Mouse (Mus musculus) liver, embryonic 12.5 days (tissue): ENCODE results near the gene Tex44. TPM values are rescaled to one million over a fixed set of nuclear protein-coding genes. Genes with fewer than 3 reads are reported as not detected.

ENCODE experiments used
- ATAC-seq: fragments of 200-750 bp; cut with Nextera tagmentation; 2 replicates; pipeline ENCODE4 v1.8.0; 2017; ENCODE audit warnings: moderate number of reproducible peaks, mild to moderate bottlenecking, moderate library complexity
- H3K27ac ChIP-seq: fragments of 300-500 bp; sonication (generic); 2 replicates; pipeline ENCODE4 v1.5.1; 2016; ENCODE audit warnings: mild to moderate bottlenecking
- H3K27me3 ChIP-seq: fragments of 300-500 bp; sonication (generic); replicated peaks from 2 replicates; pipeline ENCODE4 v1.6.1; 2016; ENCODE audit warnings: mild to moderate bottlenecking, moderate library complexity
- H3K36me3 ChIP-seq: fragments of 300-500 bp; sonication (generic); 2 replicates; pipeline ENCODE4 v1.6.1; 2016; ENCODE audit warnings: mild to moderate bottlenecking, moderate library complexity
- H3K4me1 ChIP-seq: fragments of 300-500 bp; sonication (generic); 2 replicates; pipeline ENCODE4 v1.6.1; 2016
- H3K4me2 ChIP-seq: fragments of 300-500 bp; sonication (generic); 2 replicates; pipeline ENCODE4 v1.6.1; 2016; ENCODE audit warnings: mild to moderate bottlenecking, moderate library complexity
- H3K4me3 ChIP-seq: fragments of 300-500 bp; sonication (generic); 2 replicates; pipeline ENCODE4 v1.5.1; 2016; ENCODE audit warnings: mild to moderate bottlenecking, moderate library complexity
- H3K9ac ChIP-seq: fragments of 300-500 bp; sonication (generic); 2 replicates; pipeline ENCODE4 v1.6.1; 2016; ENCODE audit warnings: mild to moderate bottlenecking, moderate library complexity
- H3K9me3 ChIP-seq: fragments of 300-500 bp; sonication (generic); replicated peaks from 2 replicates; pipeline ENCODE4 v1.6.1; 2016; ENCODE audit warnings: mild to moderate bottlenecking, moderate library complexity
- WGBS: fragments of 180-500 bp; shearing (Covaris S2); methylation state at CpG from one replicate; pipeline ENCODE4 v1.1.7; 2016; ENCODE audit not compliant: insufficient replicate concordance; 5-methylcytosine and 5-hydroxymethylcytosine counted together
- polyA plus RNA-seq: library from polyadenylated mRNA; unstranded; fragments of >200 nt; fragmentation: Nextera tagmentation; extraction: Ambion mirVana; gene quantifications from 2 replicates; pipeline ENCODE4 v1.2.1, GENCODE M21; 2016

The Tex44 gene
- polyA plus RNA-seq, 1 experiment from 2014 or later, result not detected

- ATAC-seq, result no peak
- no peaks in the 10 kb centered on the region for H3K9me3 ChIP-seq
- H3K4me3 ChIP-seq, result no peak overlapping the region
- H3K36me3 ChIP-seq, result no peaks in the 10 kb centered on the region
- H3K27me3 ChIP-seq, result no peaks in the 10 kb centered on the region; the same call in 1 of the 2 replicates
- WGBS, result 23% methylated on average over 8 of the region's 8 CpGs
- no peak overlapping the region for H3K27ac ChIP-seq
- H3K9ac ChIP-seq, result no peak overlapping the region; the same call in 1 of the 2 replicates
- H3K4me1 ChIP-seq, result peaks cover 92% of the 10 kb centered on the region
- peak overlapping the region; percentile 99 for H3K4me2 ChIP-seq
These were observed 13.5 kb downstream of the Tex44 start for GRCm38 (mm10) chr1:86439487-86440170.

- no peaks in the 10 kb centered on the region for H3K9me3 ChIP-seq
- no peaks in the 10 kb centered on the region for H3K36me3 ChIP-seq
- peak overlapping the region; percentile 99 for H3K4me2 ChIP-seq
- ATAC-seq, result peak; percentile 77
- H3K9ac ChIP-seq, result peak overlapping the region; percentile 88
- H3K27me3 ChIP-seq, result no peaks in the 10 kb centered on the region; the same call in 1 of the 2 replicates
- H3K4me1 ChIP-seq, result peaks cover 85% of the 10 kb centered on the region
- H3K4me3 ChIP-seq, result peak overlapping the region; percentile 70
- peak overlapping the region; percentile 92 for H3K27ac ChIP-seq
- WGBS, result 11% methylated on average over 18 of the region's 18 CpGs
These were observed 14.2 kb downstream of the Tex44 start for GRCm38 (mm10) chr1:86440171-86440886.

GRCm38 (mm10) chr1:86440887-86441723 is 15.0 kb downstream of the Tex44 start:
- H3K9ac ChIP-seq, result peak overlapping the region; percentile 88
- peaks cover 77% of the 10 kb centered on the region for H3K4me1 ChIP-seq

GRCm38 (mm10) chr1:86441724-86441979 is 15.5 kb downstream of the Tex44 start:
- under 1% methylated on average over 5 of the region's 5 CpGs for WGBS
- Histone ChIP-seq H3K4me2 (peak overlapping the region; percentile 99), H3K9ac (peak overlapping the region; percentile 88), H3K27ac (peak overlapping the region; percentile 92), H3K36me3 (no peaks in the 10 kb centered on the region), H3K9me3 (no peaks in the 10 kb centered on the region), H3K27me3 (no peaks in the 10 kb centered on the region; the same call in 1 of the 2 replicates), H3K4me3 (peak overlapping the region; percentile 70), H3K4me1 (peaks cover 72% of the 10 kb centered on the region)
- no peak for ATAC-seq

More at GRCm38 (mm10) chr1:86440887-86441723, 15.0 kb downstream of the Tex44 start:
- H3K27ac ChIP-seq, result peak overlapping the region; percentile 92
- under 1% methylated on average over 28 of the region's 29 CpGs for WGBS
- H3K9me3 ChIP-seq, result no peaks in the 10 kb centered on the region
- peak overlapping the region; percentile 70 for H3K4me3 ChIP-seq
- H3K36me3 ChIP-seq, result no peaks in the 10 kb centered on the region
- peak; percentile 63 for ATAC-seq
- H3K27me3 ChIP-seq, result no peaks in the 10 kb centered on the region; the same call in 1 of the 2 replicates
- peak overlapping the region; percentile 99 for H3K4me2 ChIP-seq

- WGBS, result under 1% methylated on average over 81 of the region's 81 CpGs
These were observed 16.1 kb downstream of the Tex44 start for GRCm38 (mm10) chr1:86441980-86442831.

GRCm38 (mm10) chr1:86442832-86443231 is 16.7 kb downstream of the Tex44 start:
- peak overlapping the region; percentile 99 for H3K4me2 ChIP-seq
- no peaks in the 10 kb centered on the region for H3K9me3 ChIP-seq
- WGBS, result 8% methylated on average over 24 of the region's 24 CpGs
- H3K36me3 ChIP-seq, result no peaks in the 10 kb centered on the region
- H3K27me3 ChIP-seq, result no peaks in the 10 kb centered on the region; the same call in 1 of the 2 replicates
- peak; percentile 18; the same call in 1 of the 2 replicates for ATAC-seq
- peak overlapping the region; percentile 88 for H3K9ac ChIP-seq
- peaks cover 67% of the 10 kb centered on the region for H3K4me1 ChIP-seq
- H3K4me3 ChIP-seq, result peak overlapping the region; percentile 70
- peak overlapping the region; percentile 92 for H3K27ac ChIP-seq

More at GRCm38 (mm10) chr1:86441980-86442831, 16.1 kb downstream of the Tex44 start:
- peak; percentile 57 for ATAC-seq
- Histone ChIP-seq H3K27me3 (no peaks in the 10 kb centered on the region; the same call in 1 of the 2 replicates), H3K4me3 (peak overlapping the region; percentile 70), H3K4me1 (peaks cover 67% of the 10 kb centered on the region), H3K4me2 (peak overlapping the region; percentile 99), H3K9ac (peak overlapping the region; percentile 88), H3K27ac (peak overlapping the region; percentile 92), H3K36me3 (no peaks in the 10 kb centered on the region), H3K9me3 (no peaks in the 10 kb centered on the region)

- Histone ChIP-seq H3K9ac (peak overlapping the region; percentile 88; the same call in 1 of the 2 replicates), H3K27me3 (no peaks in the 10 kb centered on the region; the same call in 1 of the 2 replicates), H3K9me3 (no peaks in the 10 kb centered on the region), H3K4me2 (peak overlapping the region; percentile 99), H3K27ac (peak overlapping the region; percentile 92), H3K36me3 (no peaks in the 10 kb centered on the region), H3K4me1 (peaks cover 65% of the 10 kb centered on the region), H3K4me3 (peak overlapping the region; percentile 70; the same call in 1 of the 2 replicates)
- 48% methylated on average over 8 of the region's 8 CpGs for WGBS
- ATAC-seq, result no peak
These were observed 17.4 kb downstream of the Tex44 start for GRCm38 (mm10) chr1:86443386-86444172.

- Histone ChIP-seq H3K4me2 (no peak overlapping the region), H3K9ac (no peak overlapping the region), H3K9me3 (no peaks in the 10 kb centered on the region), H3K27me3 (no peaks in the 10 kb centered on the region), H3K36me3 (no peaks in the 10 kb centered on the region), H3K27ac (no peak overlapping the region), H3K4me3 (no peak overlapping the region), H3K4me1 (peaks cover 29% of the 10 kb centered on the region)
- ATAC-seq, result no peak
- WGBS, result 48% methylated on average over 13 of the region's 13 CpGs
These were observed 21.6 kb downstream of the Tex44 start for GRCm38 (mm10) chr1:86447596-86448171.

GRCm38 (mm10) chr1:86448272-86448671 is 22.1 kb downstream of the Tex44 start:
- H3K27ac ChIP-seq, result no peak overlapping the region
- no peak for ATAC-seq
- no peaks in the 10 kb centered on the region for H3K9me3 ChIP-seq
- no peak overlapping the region for H3K4me3 ChIP-seq
- no peak overlapping the region for H3K9ac ChIP-seq
- H3K4me2 ChIP-seq, result no peak overlapping the region
- no peaks in the 10 kb centered on the region for H3K27me3 ChIP-seq
- 40% methylated on average over 4 of the region's 4 CpGs for WGBS
- H3K36me3 ChIP-seq, result no peaks in the 10 kb centered on the region
- H3K4me1 ChIP-seq, result peaks cover 23% of the 10 kb centered on the region

- 52% methylated on average over 6 of the region's 6 CpGs for WGBS
- H3K27ac ChIP-seq, result no peak overlapping the region
- H3K4me3 ChIP-seq, result no peak overlapping the region
- H3K27me3 ChIP-seq, result no peaks in the 10 kb centered on the region
- ATAC-seq, result no peak
- no peaks in the 10 kb centered on the region for H3K36me3 ChIP-seq
- H3K4me2 ChIP-seq, result no peak overlapping the region
- no peaks in the 10 kb centered on the region for H3K9me3 ChIP-seq
- H3K4me1 ChIP-seq, result peaks cover 11% of the 10 kb centered on the region
- no peak overlapping the region for H3K9ac ChIP-seq
These were observed 23.8 kb downstream of the Tex44 start for GRCm38 (mm10) chr1:86449966-86450365.
